Mouse (Mus musculus): ENCODE measurements around the gene Olfr806. TPM values are rescaled to one million over a fixed set of nuclear protein-coding genes. Genes with fewer than 3 reads are reported as not detected.

The Olfr806 gene
- polyA plus RNA-seq, 1 experiment from 2014 or later, result not detected

Small RNAs within 50 kb of the gene (microRNA-seq; reads per million reads assigned to microRNA genes)
- not detected for gene Gm24485

Other genes with a start within 250 kb of the Olfr806 start
- not detected in 2 replicates for gene Olfr790, start 243.4 kb downstream of the Olfr806 start, polyA plus RNA-seq (2015; fragmentation: Nextera tagmentation; extraction: Ambion mirVana)
- gene Olfr791, start 220.1 kb downstream of the Olfr806 start, polyA plus RNA-seq (2015; fragmentation: Nextera tagmentation; extraction: Ambion mirVana), result not detected in 2 replicates
- gene Olfr792, start 202.8 kb downstream of the Olfr806 start, polyA plus RNA-seq (2015; fragmentation: Nextera tagmentation; extraction: Ambion mirVana), result not detected in 2 replicates
- gene Olfr794, start 174.3 kb downstream of the Olfr806 start, polyA plus RNA-seq (2015; fragmentation: Nextera tagmentation; extraction: Ambion mirVana), result not detected in 2 replicates
- not detected in 2 replicates for gene Olfr796, start 129.4 kb downstream of the Olfr806 start, polyA plus RNA-seq (2015; fragmentation: Nextera tagmentation; extraction: Ambion mirVana)
- gene Olfr798, start 114.0 kb downstream of the Olfr806 start, polyA plus RNA-seq (2015; fragmentation: Nextera tagmentation; extraction: Ambion mirVana), result not detected in 2 replicates
- gene Olfr799, start 104.4 kb downstream of the Olfr806 start, polyA plus RNA-seq (2015; fragmentation: Nextera tagmentation; extraction: Ambion mirVana), result not detected in 2 replicates
- not detected in 2 replicates for gene Olfr800, start 84.2 kb downstream of the Olfr806 start, polyA plus RNA-seq (2015; fragmentation: Nextera tagmentation; extraction: Ambion mirVana)
- gene Olfr801, start 68.1 kb downstream of the Olfr806 start, polyA plus RNA-seq (2015; fragmentation: Nextera tagmentation; extraction: Ambion mirVana), result not detected in 2 replicates
- gene Olfr802, start 53.8 kb downstream of the Olfr806 start, polyA plus RNA-seq (2015; fragmentation: Nextera tagmentation; extraction: Ambion mirVana), result not detected in 2 replicates
- gene Olfr803, start 47.6 kb downstream of the Olfr806 start, polyA plus RNA-seq (2015; fragmentation: Nextera tagmentation; extraction: Ambion mirVana), result not detected in 2 replicates
- not detected in 2 replicates for gene Olfr804, start 38.7 kb downstream of the Olfr806 start, polyA plus RNA-seq (2015; fragmentation: Nextera tagmentation; extraction: Ambion mirVana)
- not detected in 2 replicates for gene Olfr805, start 12.5 kb downstream of the Olfr806 start, polyA plus RNA-seq (2015; fragmentation: Nextera tagmentation; extraction: Ambion mirVana)
- not detected in 2 replicates for gene Olfr807, start 15.9 kb upstream of the Olfr806 start, polyA plus RNA-seq (2015; fragmentation: Nextera tagmentation; extraction: Ambion mirVana)
- gene Olfr808, start 23.6 kb upstream of the Olfr806 start, polyA plus RNA-seq (2015; fragmentation: Nextera tagmentation; extraction: Ambion mirVana), result not detected in 2 replicates
- not detected in 2 replicates for gene Olfr809, start 32.7 kb upstream of the Olfr806 start, polyA plus RNA-seq (2015; fragmentation: Nextera tagmentation; extraction: Ambion mirVana)
- gene Olfr810, start 53.0 kb upstream of the Olfr806 start, polyA plus RNA-seq (2015; fragmentation: Nextera tagmentation; extraction: Ambion mirVana), result not detected in 2 replicates
- gene Olfr811, start 62.5 kb upstream of the Olfr806 start, polyA plus RNA-seq (2015; fragmentation: Nextera tagmentation; extraction: Ambion mirVana), result not detected in 2 replicates
- not detected in 2 replicates for gene Olfr812, start 104.2 kb upstream of the Olfr806 start, polyA plus RNA-seq (2015; fragmentation: Nextera tagmentation; extraction: Ambion mirVana)
- not detected in 2 replicates for gene Olfr813, start 113.4 kb upstream of the Olfr806 start, polyA plus RNA-seq (2015; fragmentation: Nextera tagmentation; extraction: Ambion mirVana)
- gene Olfr814, start 137.9 kb upstream of the Olfr806 start, polyA plus RNA-seq (2015; fragmentation: Nextera tagmentation; extraction: Ambion mirVana), result not detected in 2 replicates
- gene Olfr815, start 163.9 kb upstream of the Olfr806 start, polyA plus RNA-seq (2015; fragmentation: Nextera tagmentation; extraction: Ambion mirVana), result not detected in 2 replicates
- gene Olfr816, start 173.7 kb upstream of the Olfr806 start, polyA plus RNA-seq (2015; fragmentation: Nextera tagmentation; extraction: Ambion mirVana), result not detected in 2 replicates
- gene Olfr818, start 207.2 kb upstream of the Olfr806 start, polyA plus RNA-seq (2015; fragmentation: Nextera tagmentation; extraction: Ambion mirVana), result not detected in 2 replicates
- gene Olfr819, start 225.3 kb upstream of the Olfr806 start, polyA plus RNA-seq (2015; fragmentation: Nextera tagmentation; extraction: Ambion mirVana), result not detected in 2 replicates
- not detected in 2 replicates for gene Olfr247, start 234.2 kb upstream of the Olfr806 start, polyA plus RNA-seq (2015; fragmentation: Nextera tagmentation; extraction: Ambion mirVana)
- not detected in 2 replicates for gene Gm10310, start 243.1 kb upstream of the Olfr806 start, polyA plus RNA-seq (2015; fragmentation: Nextera tagmentation; extraction: Ambion mirVana)